Mouse (Mus musculus) adrenal gland, adult 10 weeks (tissue): ENCODE results near the gene Poln. TPM values are rescaled to one million over a fixed set of nuclear protein-coding genes. Genes with fewer than 3 reads are reported as not detected.

Source experiments
- polyA plus RNA-seq: library from polyadenylated mRNA; stranded (reverse); fragments of 350-450 nt; fragmentation: Illumina TruSeq; extraction: RNeasy Lipid Tissue Mini Kit (QIAGEN cat#74804); gene quantifications from one replicate; pipeline ENCODE4 v1.2.3, GENCODE M21; 2014; ENCODE audit warnings: low read depth, low replicate concordance

Gene Poln
- 8.6 TPM for polyA plus RNA-seq

GRCm38 (mm10) chr5:34168950-34169891 lies at the start of gene Poln, which contains the start of gene Haus3:
Gene Poln, minus strand, starts transcription at chr5:34169448.
Gene Haus3, minus strand, starts transcription at chr5:34169527.

GRCm38 (mm10) chr5:34187601-34188316 lies 18.5 kb upstream of the Poln start, which contains the start of gene Mxd4:
Gene Mxd4, minus strand, starts transcription at chr5:34187720.

GRCm38 (mm10) chr5:33995843-33996693 lies 173.2 kb downstream of the Poln start, which contains the start of gene Nat8l:
Gene Nat8l, plus strand, starts transcription at chr5:33995984.

GRCm38 (mm10) chr5:33983309-33984121 lies 185.7 kb downstream of the Poln start, which contains the start of gene Gm1673:
Gene Gm1673, plus strand, starts transcription at chr5:33983433.

Other genes with a start within 250 kb of the Poln start
- 5.3 TPM for gene Nelfa, start 233.0 kb downstream of the Poln start, polyA plus RNA-seq
- gene Gm1673, start 186.0 kb downstream of the Poln start, polyA plus RNA-seq, result not detected
- gene Nat8l, start 173.5 kb downstream of the Poln start, polyA plus RNA-seq, result 1.6 TPM
- 53.0 TPM for gene Haus3, start 79 bp upstream of the Poln start, polyA plus RNA-seq
- 16.4 TPM for gene Mxd4, start 18.3 kb upstream of the Poln start, polyA plus RNA-seq
- not detected for gene Zfyve28, start 119.0 kb upstream of the Poln start, polyA plus RNA-seq
- gene Cfap99, start 119.2 kb upstream of the Poln start, polyA plus RNA-seq, result not detected
- gene Rnf4, start 166.8 kb upstream of the Poln start, polyA plus RNA-seq, result 101 TPM
- gene Fam193a, start 200.5 kb upstream of the Poln start, polyA plus RNA-seq, result 19.2 TPM